Mouse (Mus musculus) adrenal gland, adult 18-20 months (tissue): ENCODE results near the gene Plcl1. TPM values are rescaled to one million over a fixed set of nuclear protein-coding genes. Genes with fewer than 3 reads are reported as not detected.

Experiments used
- DNase-seq, 2 experiments: peaks; one replicate each; pipeline ENCODE4 v3.0.0; 2021 to 2022; ENCODE audit warnings: low spot score in 2 of 2
- total RNA-seq, 2 experiments: library from RNA; stranded (reverse); gene quantifications; 1 replicate in 1 of 2; 2 replicates in 1 of 2; pipeline ENCODE4 v1.2.3; 2021

The Plcl1 gene
- total RNA-seq, 2 experiments from 2014 or later = 4.1 to 4.5 TPM

GRCm38 (mm10) chr1:55517182-55517581, 111.5 kb downstream of the Plcl1 start:
- no peak for DNase-seq

- DNase-seq = no peak
These were observed 118.2 kb downstream of the Plcl1 start for GRCm38 (mm10) chr1:55523966-55524365.

GRCm38 (mm10) chr1:55525100-55525499, 119.4 kb downstream of the Plcl1 start:
- DNase-seq = no peak

GRCm38 (mm10) chr1:55525748-55526147, 120.0 kb downstream of the Plcl1 start:
- DNase-seq = no peak

GRCm38 (mm10) chr1:55528547-55529304, 123.0 kb downstream of the Plcl1 start:
- DNase-seq = no peak

- no peak for DNase-seq
These were observed 128.1 kb downstream of the Plcl1 start for GRCm38 (mm10) chr1:55533823-55534222.

- DNase-seq = no peak
These were observed 148.7 kb downstream of the Plcl1 start for GRCm38 (mm10) chr1:55554405-55554804.

- DNase-seq = no peak
These were observed 152.2 kb downstream of the Plcl1 start for GRCm38 (mm10) chr1:55557960-55558359.

GRCm38 (mm10) chr1:55558409-55558808, 152.7 kb downstream of the Plcl1 start:
- DNase-seq = no peak

- DNase-seq = no peak
These were observed 154.3 kb downstream of the Plcl1 start for GRCm38 (mm10) chr1:55559998-55560397.

GRCm38 (mm10) chr1:55565933-55566332, 160.2 kb downstream of the Plcl1 start:
- DNase-seq = no peak

GRCm38 (mm10) chr1:55567801-55568360, 162.2 kb downstream of the Plcl1 start:
- DNase-seq = no peak

GRCm38 (mm10) chr1:55570225-55570624, 164.5 kb downstream of the Plcl1 start:
- no peak for DNase-seq

- no peak for DNase-seq
These were observed 165.7 kb downstream of the Plcl1 start for GRCm38 (mm10) chr1:55571399-55571798.

GRCm38 (mm10) chr1:55572202-55572601, 166.5 kb downstream of the Plcl1 start:
- DNase-seq = no peak

GRCm38 (mm10) chr1:55572664-55573063, 166.9 kb downstream of the Plcl1 start:
- no peak for DNase-seq

- DNase-seq = peak; percentile 15 to 36
These were observed 170.2 kb downstream of the Plcl1 start for GRCm38 (mm10) chr1:55575916-55576315.

- no peak for DNase-seq
These were observed 176.0 kb downstream of the Plcl1 start for GRCm38 (mm10) chr1:55581752-55582151.

GRCm38 (mm10) chr1:55585441-55585840, 179.7 kb downstream of the Plcl1 start:
- DNase-seq = no peak

- no peak for DNase-seq
These were observed 182.4 kb downstream of the Plcl1 start for GRCm38 (mm10) chr1:55588090-55588489.

- no peak for DNase-seq
These were observed 184.3 kb downstream of the Plcl1 start for GRCm38 (mm10) chr1:55590047-55590446.

- DNase-seq = no peak
These were observed 194.8 kb downstream of the Plcl1 start for GRCm38 (mm10) chr1:55600496-55600895.

GRCm38 (mm10) chr1:55604593-55604992, 198.9 kb downstream of the Plcl1 start:
- no peak for DNase-seq
